Mouse (Mus musculus) liver, embryonic 15.5 days (tissue): Measurements from ENCODE around the gene Atp1b1. TPM values are rescaled to one million over a fixed set of nuclear protein-coding genes. Genes with fewer than 3 reads are reported as not detected.
A peak's percentile ranks its signal among the peaks of the same experiment; 100 is the strongest.

ENCODE experiments used
- ATAC-seq: fragments of 200-750 bp; cut with Nextera tagmentation; 2 replicates; pipeline ENCODE4 v1.8.0; 2017; ENCODE audit warnings: moderate number of reproducible peaks, mild to moderate bottlenecking, moderate library complexity; ENCODE audit not compliant: insufficient read depth
- H3K27ac ChIP-seq: fragments of 300-500 bp; sonication (generic); replicated peaks from 2 replicates; pipeline ENCODE4 v1.5.1; 2015; ENCODE audit warnings: mild to moderate bottlenecking, inconsistent platforms
- H3K27me3 ChIP-seq: fragments of 300-500 bp; sonication (generic); 2 replicates; pipeline ENCODE4 v1.6.1; 2015; ENCODE audit warnings: mild to moderate bottlenecking, inconsistent platforms
- H3K36me3 ChIP-seq: fragments of 300-500 bp; sonication (generic); replicated peaks from 2 replicates; pipeline ENCODE4 v1.6.1; 2015; ENCODE audit warnings: moderate library complexity, mild to moderate bottlenecking, inconsistent platforms
- H3K4me1 ChIP-seq: fragments of 300-500 bp; sonication (generic); replicated peaks from 2 replicates; pipeline ENCODE4 v1.6.1; 2015; ENCODE audit warnings: inconsistent platforms
- H3K4me2 ChIP-seq: fragments of 300-500 bp; sonication (generic); 2 replicates; pipeline ENCODE4 v1.6.1; 2015; ENCODE audit warnings: moderate library complexity, mild to moderate bottlenecking, inconsistent platforms
- H3K4me3 ChIP-seq: fragments of 300-500 bp; sonication (generic); replicated peaks from 2 replicates; pipeline ENCODE4 v1.5.1; 2015; ENCODE audit warnings: mild to moderate bottlenecking, inconsistent platforms
- H3K9ac ChIP-seq: fragments of 300-500 bp; sonication (generic); 2 replicates; pipeline ENCODE4 v1.6.1; 2015; ENCODE audit warnings: moderate library complexity, mild to moderate bottlenecking, inconsistent platforms
- H3K9me3 ChIP-seq: fragments of 300-500 bp; sonication (generic); replicated peaks from 2 replicates; pipeline ENCODE4 v1.6.1; 2016; ENCODE audit warnings: inconsistent platforms
- WGBS: fragments of 180-500 bp; shearing (Covaris S2); methylation state at CpG from one replicate; pipeline ENCODE4 v1.1.7; 2015; ENCODE audit warnings: mixed read lengths; ENCODE audit not compliant: insufficient replicate concordance; 5-methylcytosine and 5-hydroxymethylcytosine counted together
- polyA plus RNA-seq: library from polyadenylated mRNA; unstranded; fragments of >200 nt; fragmentation: Nextera tagmentation; extraction: Ambion mirVana; gene quantifications from 2 replicates; pipeline ENCODE4 v1.2.1, GENCODE M21; 2015

Atp1b1 gene
- polyA plus RNA-seq, 1 experiment from 2014 or later, result 13.5 TPM

DNA sequence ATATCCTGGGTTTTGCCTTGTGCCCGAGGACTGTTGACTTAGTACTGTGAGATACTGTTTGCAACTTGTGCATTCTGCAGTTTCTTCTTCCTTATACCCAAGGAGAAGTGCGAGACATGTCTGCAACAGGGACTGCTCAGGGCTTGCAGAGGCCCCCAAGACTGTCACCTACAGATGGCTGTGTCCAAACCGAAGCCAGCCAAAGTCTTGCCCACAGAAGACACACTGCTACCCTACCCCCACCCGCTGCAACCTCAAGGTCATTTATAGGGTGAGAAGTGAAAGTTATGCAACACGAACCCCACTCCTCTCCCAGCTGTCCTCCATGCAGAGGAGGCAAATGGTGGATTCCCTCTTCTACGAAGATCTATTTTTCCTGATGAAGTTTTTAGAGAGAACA, 5.6 kb downstream of the Atp1b1 start:
- WGBS, result 41% methylated on average over 6 of the region's 6 CpGs
- Histone ChIP-seq H3K27me3 (peaks cover 29% of the 10 kb centered on the region), H3K4me1 (peaks cover 14% of the 10 kb centered on the region), H3K36me3 (0 out of 2 replicates have a peak, but pooled peaks cover 4% of the 10 kb centered on the region), H3K9ac (no peak overlapping the region), H3K4me2 (no peak overlapping the region), H3K27ac (no peak overlapping the region), H3K9me3 (no peaks in the 10 kb centered on the region), H3K4me3 (no peak overlapping the region)
- no peak for ATAC-seq

DNA sequence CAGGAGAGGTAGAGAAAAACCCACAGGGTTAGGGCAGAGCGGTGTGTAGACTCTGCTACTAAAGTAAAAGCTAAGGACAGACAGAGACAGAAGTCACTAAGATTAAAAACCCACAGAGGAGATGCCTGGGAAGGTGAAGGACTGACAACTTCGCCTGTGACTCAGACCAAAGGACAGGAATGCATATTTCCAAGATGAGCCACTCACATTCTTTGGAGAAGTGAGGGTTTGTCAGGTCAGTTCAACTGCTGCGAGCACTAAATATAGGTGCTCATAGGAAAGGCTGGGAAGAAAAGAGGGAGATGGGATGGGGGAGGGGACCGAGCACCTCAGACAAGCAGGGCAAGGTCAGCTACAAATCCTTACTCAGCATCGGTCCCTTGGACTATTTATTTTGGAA, 6.8 kb downstream of the Atp1b1 start:
- no peak for ATAC-seq
- no peak overlapping the region for H3K9ac ChIP-seq
- H3K27me3 ChIP-seq, result peaks cover 17% of the 10 kb centered on the region
- no peak overlapping the region for H3K27ac ChIP-seq
- 55% methylated on average over 5 of the region's 5 CpGs for WGBS
- H3K4me2 ChIP-seq, result no peak overlapping the region
- H3K9me3 ChIP-seq, result no peaks in the 10 kb centered on the region
- H3K4me3 ChIP-seq, result no peak overlapping the region
- peaks cover 14% of the 10 kb centered on the region for H3K4me1 ChIP-seq
- 0 out of 2 replicates have a peak, but pooled peaks cover 4% of the 10 kb centered on the region for H3K36me3 ChIP-seq

DNA sequence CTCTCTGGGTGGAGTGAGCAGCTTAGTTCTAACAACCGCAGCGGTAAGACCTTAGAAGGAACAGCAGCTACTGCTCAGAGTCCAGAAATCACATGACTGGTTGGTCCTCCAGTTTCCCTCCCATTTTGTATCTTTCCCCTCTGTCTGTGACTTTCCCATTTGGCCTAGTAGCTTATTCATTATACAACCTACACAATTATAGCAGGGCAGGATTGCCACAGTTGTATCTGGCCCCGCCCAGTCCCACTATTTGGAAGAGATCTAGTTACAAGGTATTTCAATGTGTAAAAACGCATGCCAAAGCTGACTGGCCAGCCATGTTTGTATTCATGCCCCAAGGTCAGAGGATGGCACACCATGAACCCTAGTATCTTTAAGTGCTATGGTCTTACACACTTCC, 7.5 kb downstream of the Atp1b1 start:
- ATAC-seq, result no peak
- WGBS, result 76% methylated on average over 4 of the region's 4 CpGs
- no peak overlapping the region for H3K9ac ChIP-seq
- no peak overlapping the region for H3K4me3 ChIP-seq
- H3K36me3 ChIP-seq, result 0 out of 2 replicates have a peak, but pooled peaks cover 4% of the 10 kb centered on the region
- H3K4me1 ChIP-seq, result peaks cover 17% of the 10 kb centered on the region
- no peaks in the 10 kb centered on the region for H3K9me3 ChIP-seq
- H3K27me3 ChIP-seq, result peaks cover 10% of the 10 kb centered on the region
- H3K27ac ChIP-seq, result no peak overlapping the region
- H3K4me2 ChIP-seq, result no peak overlapping the region

DNA sequence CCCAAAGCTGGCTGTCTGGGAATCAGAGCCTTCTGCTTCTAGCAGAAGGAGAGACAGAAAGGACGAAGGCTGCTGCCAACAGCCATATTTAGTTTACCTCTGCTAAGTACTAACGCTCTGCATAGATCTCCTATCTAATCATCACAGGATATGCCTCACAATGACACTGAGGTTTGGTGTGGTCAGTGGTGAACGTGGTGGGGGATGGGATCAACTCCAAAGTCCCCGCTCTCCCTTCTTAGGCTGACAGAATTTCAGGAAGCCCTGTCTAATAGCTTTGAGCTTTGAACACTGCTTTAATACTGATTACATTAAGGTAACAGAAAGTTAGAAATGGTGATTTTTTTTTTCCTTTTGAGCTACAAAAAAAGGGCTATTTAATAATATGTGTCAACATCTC, 7.9 kb downstream of the Atp1b1 start:
- H3K4me2 ChIP-seq, result no peak overlapping the region
- WGBS, result 34% methylated on average over 4 of the region's 4 CpGs
- ATAC-seq, result no peak
- H3K27me3 ChIP-seq, result peaks cover 8% of the 10 kb centered on the region
- H3K9me3 ChIP-seq, result no peaks in the 10 kb centered on the region
- no peak overlapping the region for H3K9ac ChIP-seq
- H3K4me1 ChIP-seq, result peaks cover 17% of the 10 kb centered on the region
- no peak overlapping the region for H3K4me3 ChIP-seq
- 0 out of 2 replicates have a peak, but pooled peaks cover 4% of the 10 kb centered on the region for H3K36me3 ChIP-seq
- no peak overlapping the region for H3K27ac ChIP-seq

DNA sequence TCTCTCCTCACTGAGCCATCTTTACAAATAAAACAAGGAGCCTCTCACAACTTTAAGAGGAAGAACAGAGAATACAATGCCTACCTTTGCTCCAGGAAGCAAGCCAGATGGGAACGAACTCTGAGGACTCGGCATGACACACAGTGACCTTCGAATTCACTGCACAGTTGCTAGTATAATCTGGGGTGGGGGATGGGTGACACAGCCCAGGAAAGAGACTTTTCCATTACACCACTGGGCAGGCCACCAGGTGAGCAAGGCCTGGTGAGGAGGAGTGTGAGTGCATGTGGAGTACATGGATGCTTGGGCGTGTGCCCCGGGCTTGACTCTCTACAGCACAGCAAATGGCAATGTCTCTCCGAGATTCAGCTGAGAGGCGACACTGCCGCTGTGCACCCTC, 8.5 kb downstream of the Atp1b1 start:
- no peak overlapping the region for H3K4me3 ChIP-seq
- no peak overlapping the region for H3K4me2 ChIP-seq
- 0 out of 2 replicates have a peak, but pooled peaks cover 4% of the 10 kb centered on the region for H3K36me3 ChIP-seq
- 0 out of 2 replicates have a peak, but pooled peaks have one; percentile 18 for ATAC-seq
- peaks cover 17% of the 10 kb centered on the region for H3K4me1 ChIP-seq
- no peak overlapping the region for H3K27ac ChIP-seq
- no peak overlapping the region for H3K9ac ChIP-seq
- peaks cover 2% of the 10 kb centered on the region; the same call in 1 of the 2 replicates for H3K27me3 ChIP-seq
- no peaks in the 10 kb centered on the region for H3K9me3 ChIP-seq
- 72% methylated on average over 8 of the region's 8 CpGs for WGBS

DNA sequence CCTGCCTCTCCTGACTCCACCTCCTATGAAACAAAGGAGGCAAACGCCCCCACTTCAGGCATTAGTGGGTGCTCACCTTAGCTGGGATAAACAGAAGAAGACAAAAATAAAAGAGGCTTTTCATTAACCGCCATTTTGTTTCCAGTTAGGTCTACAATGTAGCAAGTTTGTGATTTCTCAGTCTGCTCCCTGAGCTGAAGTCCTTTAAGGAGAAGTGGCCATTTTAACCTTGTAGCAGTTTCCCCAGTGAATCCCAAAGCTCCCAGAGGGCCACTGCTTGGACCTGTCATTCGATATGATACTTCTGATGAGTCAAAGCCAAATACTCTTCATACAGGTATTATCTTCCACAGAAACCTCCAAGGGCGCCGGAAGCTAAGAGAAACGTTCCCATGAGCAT, 10.6 kb downstream of the Atp1b1 start:
- H3K4me3 ChIP-seq, result no peak overlapping the region
- 64% methylated on average over 6 of the region's 6 CpGs for WGBS

DNA sequence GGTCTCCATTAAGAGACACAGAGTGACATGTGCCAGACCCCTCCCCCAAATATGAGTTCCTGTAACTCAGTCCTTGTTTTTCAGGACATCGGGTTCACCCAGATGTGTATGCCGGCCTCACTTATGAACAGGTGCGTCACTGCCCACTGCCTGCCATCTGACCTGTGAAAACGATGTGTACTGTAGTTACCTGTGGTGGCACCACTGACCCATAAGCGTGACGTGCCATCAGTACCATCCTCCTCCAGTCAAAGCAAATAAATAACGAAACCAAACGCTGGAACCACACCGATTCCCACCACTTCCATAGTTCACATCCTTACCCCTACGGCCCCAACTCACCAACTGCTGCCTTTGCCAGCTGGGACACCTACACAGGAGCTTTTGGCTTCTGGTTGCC, 11.6 kb downstream of the Atp1b1 start:
- H3K9me3 ChIP-seq, result no peaks in the 10 kb centered on the region
- H3K9ac ChIP-seq, result no peak overlapping the region
- H3K4me2 ChIP-seq, result no peak overlapping the region
- H3K36me3 ChIP-seq, result no peaks in the 10 kb centered on the region
- peaks cover 13% of the 10 kb centered on the region; the same call in 1 of the 2 replicates for H3K4me1 ChIP-seq
- no peak overlapping the region for H3K4me3 ChIP-seq
- no peaks in the 10 kb centered on the region for H3K27me3 ChIP-seq
- H3K27ac ChIP-seq, result no peak overlapping the region
- WGBS, result 76% methylated on average over 10 of the region's 10 CpGs
- ATAC-seq, result no peak

More for the DNA sequence above, 10.6 kb downstream of the Atp1b1 start:
- 0 out of 2 replicates have a peak, but pooled peaks cover 3% of the 10 kb centered on the region for H3K36me3 ChIP-seq
- H3K27ac ChIP-seq, result no peak overlapping the region
- no peaks in the 10 kb centered on the region for H3K27me3 ChIP-seq
- H3K4me1 ChIP-seq, result peaks cover 10% of the 10 kb centered on the region
- H3K9ac ChIP-seq, result no peak overlapping the region
- ATAC-seq, result no peak
- no peak overlapping the region for H3K4me2 ChIP-seq
- no peaks in the 10 kb centered on the region for H3K9me3 ChIP-seq

DNA sequence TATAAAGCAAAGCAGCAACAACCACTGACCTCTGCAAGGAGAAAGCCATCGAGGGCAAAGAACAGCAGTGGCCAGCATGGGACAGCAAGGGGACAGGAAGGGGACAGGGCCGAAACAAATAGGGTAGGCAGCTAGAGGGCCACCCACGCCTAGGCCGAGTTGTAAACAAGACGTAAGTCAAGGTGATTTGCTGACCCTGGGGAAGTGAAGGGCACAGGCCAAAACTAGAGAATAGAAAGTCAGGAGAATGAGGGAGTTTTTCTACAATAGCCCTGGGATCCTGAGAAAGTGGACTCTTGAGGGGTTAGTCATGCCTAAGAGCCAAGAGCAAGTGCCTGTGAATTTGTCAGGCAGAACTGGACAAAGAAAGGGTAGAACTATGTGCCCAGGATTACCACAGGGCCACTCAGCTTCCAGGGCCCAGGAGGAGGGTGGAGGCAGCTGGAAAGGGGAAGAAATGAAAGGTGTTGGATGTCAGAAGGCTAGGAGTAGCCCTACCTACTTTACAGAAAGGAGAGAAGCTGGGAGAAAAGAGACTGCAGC, 12.5 kb downstream of the Atp1b1 start:
- H3K4me2 ChIP-seq, result no peak overlapping the region
- WGBS, result 62% methylated on average over 5 of the region's 5 CpGs
- peaks cover 18% of the 10 kb centered on the region for H3K4me1 ChIP-seq
- no peaks in the 10 kb centered on the region for H3K27me3 ChIP-seq
- no peak overlapping the region for H3K4me3 ChIP-seq
- H3K27ac ChIP-seq, result no peak overlapping the region
- H3K9ac ChIP-seq, result no peak overlapping the region
- no peaks in the 10 kb centered on the region for H3K36me3 ChIP-seq
- ATAC-seq, result no peak
- H3K9me3 ChIP-seq, result no peaks in the 10 kb centered on the region

DNA sequence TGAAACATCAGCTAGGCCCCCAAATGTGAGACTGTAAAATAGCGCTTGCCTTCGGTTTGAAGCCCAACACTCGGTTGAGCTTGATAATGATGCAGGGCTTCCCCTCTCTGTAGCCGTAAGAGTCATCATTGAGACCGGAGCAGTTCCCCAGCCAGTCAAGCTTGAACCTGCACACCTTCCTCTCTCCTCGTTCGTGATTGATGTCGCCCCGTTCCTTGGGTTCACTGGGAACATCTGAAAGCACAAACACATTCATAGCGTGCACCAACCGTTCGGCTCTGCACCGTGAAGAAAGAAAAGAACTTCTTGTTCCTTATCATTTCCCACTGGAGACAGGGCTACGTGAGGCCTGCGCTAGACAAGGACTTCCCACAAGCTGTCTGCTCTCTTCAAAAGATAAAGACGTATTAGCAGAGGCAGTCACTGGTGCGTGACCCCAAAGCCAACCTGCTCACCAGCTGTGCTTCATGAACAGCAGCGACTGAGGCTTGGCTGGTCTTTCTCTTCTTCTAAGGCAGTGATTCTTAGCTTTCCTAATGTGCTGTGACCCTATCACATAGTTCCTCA, 16.7 kb downstream of the Atp1b1 start:
- no peaks in the 10 kb centered on the region for H3K9me3 ChIP-seq
- peak overlapping the region; percentile 36 for H3K4me2 ChIP-seq
- no peaks in the 10 kb centered on the region for H3K27me3 ChIP-seq
- no peak overlapping the region for H3K9ac ChIP-seq
- no peak overlapping the region for H3K4me3 ChIP-seq
- 30% methylated on average over 18 of the region's 18 CpGs for WGBS
- H3K36me3 ChIP-seq, result peaks cover 9% of the 10 kb centered on the region; the same call in 1 of the 2 replicates
- peaks cover 17% of the 10 kb centered on the region; the same call in 1 of the 2 replicates for H3K4me1 ChIP-seq
- ATAC-seq, result peak; percentile 82
- no peak overlapping the region for H3K27ac ChIP-seq

DNA sequence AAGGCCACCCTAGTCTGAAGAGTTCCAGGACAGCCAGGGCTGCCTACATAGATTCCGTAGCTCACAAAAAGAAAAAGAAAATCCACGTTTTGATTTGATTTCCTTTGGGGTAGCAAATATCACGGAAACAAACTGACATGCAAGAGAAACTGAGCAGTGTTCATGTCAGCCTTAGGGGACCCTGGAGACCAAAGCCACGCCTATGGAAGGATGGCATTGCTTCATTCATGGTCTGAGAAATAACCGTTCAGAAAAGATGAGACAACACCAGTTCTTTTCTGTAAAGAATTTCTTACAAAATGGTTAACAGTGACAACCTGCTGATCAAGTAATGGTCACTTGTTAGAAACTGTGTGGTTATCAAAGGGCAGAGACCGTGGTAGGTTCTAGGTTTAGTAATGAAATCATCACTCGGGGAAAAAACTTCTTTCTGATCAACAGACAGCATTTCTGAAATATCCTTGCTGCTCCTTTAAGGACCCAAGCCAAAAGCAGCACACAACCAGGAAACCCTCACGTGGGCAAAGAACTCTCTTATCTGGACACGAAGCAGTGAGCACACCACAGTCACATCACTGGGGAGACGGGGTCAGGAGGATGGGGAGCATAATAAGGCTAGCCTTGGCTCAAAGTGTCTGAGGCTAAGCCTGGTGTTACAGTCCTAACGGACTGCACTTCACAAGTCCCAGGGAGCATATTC, 17.3 kb downstream of the Atp1b1 start:
- H3K4me3 ChIP-seq, result no peak overlapping the region
- H3K27me3 ChIP-seq, result no peaks in the 10 kb centered on the region
- H3K27ac ChIP-seq, result no peak overlapping the region
- peak; percentile 62 for ATAC-seq
- WGBS, result 40% methylated on average over 11 of the region's 11 CpGs
- peaks cover 17% of the 10 kb centered on the region; the same call in 1 of the 2 replicates for H3K4me1 ChIP-seq
- no peak overlapping the region for H3K9ac ChIP-seq
- H3K9me3 ChIP-seq, result no peaks in the 10 kb centered on the region
- peaks cover 13% of the 10 kb centered on the region; the same call in 1 of the 2 replicates for H3K36me3 ChIP-seq
- H3K4me2 ChIP-seq, result peak overlapping the region; percentile 36; the same call in 1 of the 2 replicates

DNA sequence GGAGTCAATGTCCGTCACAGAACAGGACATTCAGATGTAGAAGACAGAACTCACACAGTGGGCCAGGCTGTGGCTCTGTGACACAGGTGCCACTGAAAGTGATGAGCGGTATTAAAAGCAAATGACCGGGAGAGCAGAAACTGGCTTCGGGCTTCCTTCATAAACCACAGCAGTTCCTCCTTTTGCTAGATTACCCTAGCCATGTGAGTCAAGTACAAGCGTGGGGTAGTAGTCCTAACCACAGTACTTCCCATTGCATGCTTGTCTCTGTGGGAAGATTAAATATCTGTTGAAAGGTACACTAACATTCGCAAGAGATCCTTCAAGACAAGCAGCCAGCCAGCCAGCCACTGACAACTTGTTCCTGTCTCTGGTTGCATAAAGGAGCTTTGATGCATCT, 17.9 kb downstream of the Atp1b1 start:
- no peak overlapping the region for H3K4me3 ChIP-seq
- no peaks in the 10 kb centered on the region for H3K27me3 ChIP-seq
- H3K9me3 ChIP-seq, result no peaks in the 10 kb centered on the region
- H3K27ac ChIP-seq, result no peak overlapping the region
- no peak overlapping the region for H3K9ac ChIP-seq
- H3K4me1 ChIP-seq, result peaks cover 14% of the 10 kb centered on the region; the same call in 1 of the 2 replicates
- no peak overlapping the region for H3K4me2 ChIP-seq
- no peak for ATAC-seq
- WGBS, result 29% methylated on average over 6 of the region's 6 CpGs
- H3K36me3 ChIP-seq, result peaks cover 13% of the 10 kb centered on the region; the same call in 1 of the 2 replicates
